Mouse (Mus musculus): ENCODE measurements at regions not wholly inside any gene's neighbourhood (a gene's known extent, or its start where the extent isn't known, plus 50 kb on each side); places are given as distances from the start of the nearest gene placed in this dataset.
A peak's percentile ranks its signal among the peaks of the same experiment; 100 is the strongest.

DNA sequence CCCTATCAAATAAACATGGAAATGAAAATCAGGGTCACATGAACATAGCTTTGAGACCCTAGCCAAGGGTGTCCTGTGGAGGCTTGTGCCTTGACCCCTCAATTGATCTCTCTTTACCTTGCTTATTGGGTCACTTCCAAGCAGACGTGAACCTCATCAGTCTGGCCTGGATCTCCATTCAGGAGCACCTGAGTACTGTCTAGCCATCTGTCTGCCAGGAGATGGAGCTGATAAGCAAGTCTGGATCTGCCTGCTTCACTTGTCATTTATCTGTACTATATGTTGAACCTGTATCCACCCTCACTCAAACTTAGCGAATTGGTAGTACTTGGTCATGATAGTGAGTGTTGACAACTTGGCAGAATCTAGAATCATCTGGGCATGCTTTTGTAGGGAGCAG is 58.2 kb upstream of the Cacnb2 start:
- no peaks in the 10 kb centered on the region for H3K27me3 ChIP-seq (ENCODE audit: control insufficient read depth, insufficient read depth, low read length, poor library complexity, severe bottlenecking)
- H3K36me3 ChIP-seq (ENCODE audit: control insufficient read depth, insufficient read depth, low read length, poor library complexity, severe bottlenecking) = no peaks in the 10 kb centered on the region
- DNase-seq (ENCODE audit: low read depth, low spot score) = peak; percentile 28

DNA sequence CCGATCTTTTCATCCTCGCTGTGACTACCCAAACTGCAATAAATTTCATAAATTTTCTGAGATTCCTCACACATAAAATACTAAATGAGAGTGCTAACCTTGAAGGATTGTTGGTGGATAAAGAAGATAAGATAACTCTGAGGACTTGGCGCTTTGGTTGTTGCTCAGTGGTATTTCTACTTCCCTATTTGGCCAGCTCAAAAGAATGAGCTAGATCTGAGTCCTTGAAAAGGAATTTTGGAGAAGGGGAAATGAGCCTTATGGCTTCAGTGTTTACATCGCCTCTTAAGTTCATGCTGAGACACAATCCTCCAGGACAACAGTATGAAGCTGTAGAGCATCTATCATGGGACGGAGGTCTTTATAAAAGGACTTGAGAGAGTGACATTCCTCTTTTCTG is 54.2 kb upstream of the Cacnb2 start:
- H3K27me3 ChIP-seq (ENCODE audit: control insufficient read depth, insufficient read depth, low read length, poor library complexity, severe bottlenecking) = no peaks in the 10 kb centered on the region
- no peak for DNase-seq (ENCODE audit: low read depth, low spot score)
- H3K36me3 ChIP-seq (ENCODE audit: control insufficient read depth, insufficient read depth, low read length, poor library complexity, severe bottlenecking) = no peaks in the 10 kb centered on the region

DNA sequence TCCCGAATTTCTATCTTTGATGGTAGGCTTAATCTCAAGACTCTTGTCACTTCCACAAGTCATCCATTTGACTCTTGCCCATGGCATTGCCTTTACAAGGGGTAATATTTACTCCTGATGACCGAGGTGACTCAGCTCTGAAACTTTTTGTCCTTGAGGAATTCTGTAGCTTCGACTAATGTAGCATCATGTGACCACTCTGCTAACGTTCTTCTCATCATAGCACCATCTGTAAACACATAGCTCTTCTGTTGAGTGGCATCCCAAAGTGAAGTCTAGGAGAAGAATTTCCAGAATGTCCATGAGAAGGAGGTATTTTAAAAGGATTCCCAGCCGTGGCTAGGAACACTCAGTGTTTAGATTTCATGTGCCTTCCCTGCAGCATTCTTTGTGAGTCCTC is 53.3 kb upstream of the Cacnb2 start:
- no peak for DNase-seq (ENCODE audit: low read depth, low spot score)
- no peaks in the 10 kb centered on the region for H3K36me3 ChIP-seq (ENCODE audit: control insufficient read depth, insufficient read depth, low read length, poor library complexity, severe bottlenecking)
- H3K27me3 ChIP-seq (ENCODE audit: control insufficient read depth, insufficient read depth, low read length, poor library complexity, severe bottlenecking) = no peaks in the 10 kb centered on the region

DNA sequence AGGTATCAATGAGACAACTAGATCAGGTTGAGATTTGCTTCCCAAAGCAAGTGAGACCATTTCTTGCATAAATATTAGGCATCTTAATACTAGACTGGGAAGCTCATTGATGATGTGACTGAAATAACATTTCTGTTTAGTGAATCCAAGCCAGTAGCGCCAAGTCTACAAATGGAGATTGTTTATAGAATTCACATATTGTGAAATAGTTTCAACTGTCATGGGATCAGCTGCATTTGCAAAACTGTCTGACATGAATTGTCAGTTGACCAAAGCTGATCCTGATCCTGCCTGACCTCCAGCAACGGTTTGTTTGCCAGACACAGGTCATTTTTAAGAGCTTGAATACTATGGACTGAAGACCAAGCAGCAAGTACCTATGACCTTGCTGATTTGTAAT is 52.1 kb upstream of the Cacnb2 start:
- DNase-seq (ENCODE audit: low read depth, low spot score) = no peak
- Histone ChIP-seq H3K36me3 (ENCODE audit: control insufficient read depth, insufficient read depth, low read length, poor library complexity, severe bottlenecking) (no peaks in the 10 kb centered on the region), H3K27me3 (ENCODE audit: control insufficient read depth, insufficient read depth, low read length, poor library complexity, severe bottlenecking) (no peaks in the 10 kb centered on the region)
